Mouse (Mus musculus): ENCODE results near the gene Polr3e. TPM values are rescaled to one million over a fixed set of nuclear protein-coding genes. Genes with fewer than 3 reads are reported as not detected.

The Polr3e gene
- total and polyA plus RNA-seq, 3 experiments = 39.1 to 50.1 TPM; not detected in 1

DNA sequence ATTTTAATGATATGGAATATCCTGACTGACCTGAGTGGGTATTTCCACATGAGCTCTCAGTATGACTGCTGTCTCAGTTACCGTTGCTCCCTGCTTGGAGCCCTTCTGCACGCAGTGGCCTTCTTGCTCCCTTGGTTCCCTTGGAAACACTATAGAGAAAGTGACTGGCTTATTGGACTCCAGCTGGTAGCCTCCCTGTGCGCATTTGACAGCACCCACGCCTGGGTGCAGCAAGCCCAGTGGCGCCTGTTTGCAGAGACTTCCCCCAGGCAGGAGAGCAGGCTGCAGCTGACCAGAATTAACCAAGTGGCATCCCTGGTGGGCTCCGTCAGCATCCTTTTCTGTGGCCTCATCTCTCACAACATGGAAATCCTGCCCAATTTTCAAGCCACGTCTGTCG is 73.6 kb downstream of the Polr3e start:
- Histone ChIP-seq H3K9ac (ENCODE audit: control insufficient read depth, low read depth, low read length, poor library complexity, severe bottlenecking) (no peak overlapping the region), H3K79me2 (ENCODE audit: control insufficient read depth, insufficient read depth, low read length, poor library complexity) (no peaks in the 10 kb centered on the region), H3K9me3 (replicated peaks; ENCODE audit: insufficient read depth, low read length) (no peaks in the 10 kb centered on the region), H3K27ac (ENCODE audit: control insufficient read depth, low read depth, low read length) (no peak overlapping the region), H3K27me3 (ENCODE audit: control insufficient read depth in 1 of 2, insufficient read depth in 2 of 2, low read length in 2 of 2) (peaks cover 6 to 7% of the 10 kb centered on the region in 2 experiments), H3K4me3 (ENCODE audit: control insufficient read depth in 1 of 2, insufficient read depth in 1 of 2, low read depth in 2 of 2, low read length in 2 of 2) (no peak overlapping the region), H3K36me3 (ENCODE audit: control insufficient read depth in 1 of 2, insufficient read depth in 2 of 2, low read length in 2 of 2) (no peaks in the 10 kb centered on the region), H3K4me1 (ENCODE audit: control insufficient read depth in 1 of 2, insufficient read depth in 2 of 2, low read length in 2 of 2) (no peaks in the 10 kb centered on the region)
- no peak for TF ChIP-seq NRF1 (IDR thresholded peaks at IDR 0.05; ENCODE audit: insufficient read depth, low read depth, low read length, poor library complexity, severe bottlenecking)
- TF ChIP-seq CHD1 (IDR thresholded peaks at IDR 0.05; ENCODE audit: low read depth, low read length) = no peak
- DNase-seq (ENCODE audit: low read depth, low spot score) = no peak

Other genes starting within 250 kb of the Polr3e start
- gene Pdzd9, start 247.4 kb upstream of the Polr3e start, total RNA-seq (2012; rRNA removed) = 0.92 TPM in 2 replicates
- gene Pdzd9, start 247.4 kb upstream of the Polr3e start, polyA plus RNA-seq (2012; ENCODE audit: insufficient read depth in 1 of 2, insufficient read length in 2 of 2, low read depth in 1 of 2, low replicate concordance in 2 of 2, missing spikeins in 1 of 2) = under 1 TPM in 1 of 2 experiments, not detected in 1; 0.31 TPM
- gene Mosmo, start 240.1 kb upstream of the Polr3e start, total RNA-seq (2012; rRNA removed) = 18.6 and 20.0 TPM in 2 replicates
- 10 to 100 TPM; 23.5 to 30.0 TPM for gene Mosmo, start 240.1 kb upstream of the Polr3e start, polyA plus RNA-seq (2012; ENCODE audit: insufficient read depth in 1 of 2, insufficient read length in 2 of 2, low read depth in 1 of 2, low replicate concordance in 2 of 2, missing spikeins in 1 of 2)
- gene Vwa3a, start 178.4 kb upstream of the Polr3e start, total RNA-seq (2012; rRNA removed) = not detected in 2 replicates
- not detected for gene Vwa3a, start 178.4 kb upstream of the Polr3e start, polyA plus RNA-seq (2012; ENCODE audit: insufficient read depth in 1 of 2, insufficient read length in 2 of 2, low read depth in 1 of 2, low replicate concordance in 2 of 2, missing spikeins in 1 of 2)
- not detected in 2 replicates for gene Gm5737, start 105.4 kb upstream of the Polr3e start, total RNA-seq (2012; rRNA removed)
- gene Gm5737, start 105.4 kb upstream of the Polr3e start, polyA plus RNA-seq (2012; ENCODE audit: insufficient read depth in 1 of 2, insufficient read length in 2 of 2, low read depth in 1 of 2, low replicate concordance in 2 of 2, missing spikeins in 1 of 2) = not detected
- gene Eef2k, start 74.9 kb upstream of the Polr3e start, total RNA-seq (2012; rRNA removed) = 56.1 and 69.2 TPM in 2 replicates
- gene Eef2k, start 74.9 kb upstream of the Polr3e start, polyA plus RNA-seq (2012; ENCODE audit: insufficient read depth in 1 of 2, insufficient read length in 2 of 2, low read depth in 1 of 2, low replicate concordance in 2 of 2, missing spikeins in 1 of 2) = 10 to 100 TPM in 1 of 2 experiments, not detected in 1; 56.2 TPM
- 12.9 and 15.8 TPM in 2 replicates for gene Cdr2, start 64.6 kb downstream of the Polr3e start, total RNA-seq (2012; rRNA removed)
- gene Cdr2, start 64.6 kb downstream of the Polr3e start, polyA plus RNA-seq (2012; ENCODE audit: insufficient read depth in 1 of 2, insufficient read length in 2 of 2, low read depth in 1 of 2, low replicate concordance in 2 of 2, missing spikeins in 1 of 2) = 10 to 100 TPM in 1 of 2 experiments, not detected in 1; 17.4 TPM
- gene Mfsd13b, start 64.8 kb downstream of the Polr3e start, total RNA-seq (2012; rRNA removed) = not detected in 2 replicates
- under 1 TPM in 1 of 2 experiments, not detected in 1; 0.17 TPM for gene Mfsd13b, start 64.8 kb downstream of the Polr3e start, polyA plus RNA-seq (2012; ENCODE audit: insufficient read depth in 1 of 2, insufficient read length in 2 of 2, low read depth in 1 of 2, low replicate concordance in 2 of 2, missing spikeins in 1 of 2)
- 33.4 and 39.8 TPM in 2 replicates for gene Mettl9, start 116.7 kb downstream of the Polr3e start, total RNA-seq (2012; rRNA removed)
- 10 to 100 TPM; 73.3 to 80.4 TPM for gene Mettl9, start 116.7 kb downstream of the Polr3e start, polyA plus RNA-seq (2012; ENCODE audit: insufficient read depth in 1 of 2, insufficient read length in 2 of 2, low read depth in 1 of 2, low replicate concordance in 2 of 2, missing spikeins in 1 of 2)
- gene Igsf6, start 156.8 kb downstream of the Polr3e start, total RNA-seq (2012; rRNA removed) = 0.08 and 0.10 TPM in 2 replicates
- gene Igsf6, start 156.8 kb downstream of the Polr3e start, polyA plus RNA-seq (2012; ENCODE audit: insufficient read depth in 1 of 2, insufficient read length in 2 of 2, low read depth in 1 of 2, low replicate concordance in 2 of 2, missing spikeins in 1 of 2) = under 1 TPM in 1 of 2 experiments, not detected in 1; 0.42 TPM
- gene Otoa, start 163.9 kb downstream of the Polr3e start, total RNA-seq (2012; rRNA removed) = 0.13 and 0.23 TPM in 2 replicates
- under 1 TPM in 1 of 2 experiments, not detected in 1; 0.04 TPM for gene Otoa, start 163.9 kb downstream of the Polr3e start, polyA plus RNA-seq (2012; ENCODE audit: insufficient read depth in 1 of 2, insufficient read length in 2 of 2, low read depth in 1 of 2, low replicate concordance in 2 of 2, missing spikeins in 1 of 2)

All from MEL (cell line).